Mouse (Mus musculus) limb, embryonic 11.5 days (tissue): ENCODE data around the gene Bend3. TPM values are rescaled to one million over a fixed set of nuclear protein-coding genes. Genes with fewer than 3 reads are reported as not detected.
"Not testable (repeated sequence)": the region's sequence is repeated elsewhere in the genome, so short reads cannot be mapped to it uniquely, and the experiment has no call there.

Experiments used
- ATAC-seq: fragments of 200-750 bp; cut with Nextera tagmentation; 2 replicates; pipeline ENCODE4 v1.8.0; 2017; ENCODE audit warnings: low read depth; ENCODE audit not compliant: insufficient number of reproducible peaks, low FRiP score, low TSS enrichment
- DNase-seq: peaks from one replicate; pipeline ENCODE4 v3.0.0-alpha.2; 2015; ENCODE audit warnings: low spot score
- H3K27ac ChIP-seq: fragments of 300-500 bp; sonication (generic); replicated peaks from 2 replicates; pipeline ENCODE4 v1.5.1; 2014; ENCODE audit warnings: low read depth, mild to moderate bottlenecking, low read length
- H3K27me3 ChIP-seq: fragments of 300-500 bp; sonication (generic); 2 replicates; pipeline ENCODE4 v1.6.1; 2014; ENCODE audit warnings: mild to moderate bottlenecking, low read length, mixed read lengths; ENCODE audit not compliant: control insufficient read depth, insufficient read depth
- H3K36me3 ChIP-seq: fragments of 300-500 bp; sonication (generic); 2 replicates; pipeline ENCODE4 v1.6.1; 2014; ENCODE audit warnings: mild to moderate bottlenecking, low read length, moderate library complexity, mixed read lengths; ENCODE audit not compliant: control insufficient read depth, insufficient read depth
- H3K4me1 ChIP-seq: fragments of 300-500 bp; sonication (generic); 2 replicates; pipeline ENCODE4 v1.6.1; 2014; ENCODE audit warnings: low read length, mixed read lengths; ENCODE audit not compliant: control insufficient read depth, insufficient read depth
- H3K4me2 ChIP-seq: fragments of 300-500 bp; sonication (generic); 2 replicates; pipeline ENCODE4 v1.6.1; 2014; ENCODE audit warnings: low read depth, mild to moderate bottlenecking, moderate library complexity; ENCODE audit not compliant: severe bottlenecking
- H3K4me3 ChIP-seq: fragments of 300-500 bp; sonication (generic); 2 replicates; pipeline ENCODE4 v1.5.1; 2014; ENCODE audit warnings: low read depth, low read length
- H3K9ac ChIP-seq: fragments of 300-500 bp; sonication (generic); 2 replicates; pipeline ENCODE4 v1.6.1; 2014; ENCODE audit warnings: mild to moderate bottlenecking, low read length
- H3K9me3 ChIP-seq: fragments of 300-500 bp; sonication (generic); 2 replicates; pipeline ENCODE4 v1.6.1; 2016; ENCODE audit warnings: low read length; ENCODE audit not compliant: control insufficient read depth
- WGBS: fragments of 180-500 bp; shearing (Covaris S2); extraction: QIAGEN DNeasy Blood & Tissue Kit; methylation state at CpG from one replicate; pipeline ENCODE4 v1.1.7; 2014; 5-methylcytosine and 5-hydroxymethylcytosine counted together
- polyA plus RNA-seq: library from polyadenylated mRNA; unstranded; fragments of >200 nt; fragmentation: Nextera tagmentation; extraction: Ambion mirVana; gene quantifications from 2 replicates; pipeline ENCODE4 v1.2.1, GENCODE M21; 2014

Bend3 gene
- polyA plus RNA-seq, 1 experiment from 2014 or later, result 8.4 TPM

- DNase-seq, result not testable (repeated sequence)
Measured at GRCm38 (mm10) chr10:43523931-43524330, 45.3 kb downstream of the Bend3 start, which contains the start of gene Gm9803. Gene Gm9803, plus strand, starts transcription at chr10:43524084.

GRCm38 (mm10) chr10:43527283-43528269 lies 48.9 kb downstream of the Bend3 start:
- H3K4me2 ChIP-seq, result no peak overlapping the region
- H3K27ac ChIP-seq, result peak overlapping the region; percentile 43; the same call in 1 of the 2 replicates
- H3K36me3 ChIP-seq, result peaks cover 6% of the 10 kb centered on the region; the same call in 1 of the 2 replicates
- DNase-seq, result no peak
- H3K4me3 ChIP-seq, result no peak overlapping the region
- 59% methylated on average over 15 of the region's 15 CpGs for WGBS
- H3K27me3 ChIP-seq, result no peaks in the 10 kb centered on the region
- no peak for ATAC-seq
- no peaks in the 10 kb centered on the region for H3K9me3 ChIP-seq
- H3K9ac ChIP-seq, result no peak overlapping the region
- H3K4me1 ChIP-seq, result no peaks in the 10 kb centered on the region

More at GRCm38 (mm10) chr10:43523931-43524330, 45.3 kb downstream of the Bend3 start, which contains the start of gene Gm9803:
- not testable (repeated sequence) for H3K9ac ChIP-seq, H3K4me1 ChIP-seq, ATAC-seq, H3K27ac ChIP-seq, H3K27me3 ChIP-seq, H3K36me3 ChIP-seq, H3K9me3 ChIP-seq, H3K4me3 ChIP-seq, H3K4me2 ChIP-seq
- WGBS, result 92% methylated on average over 10 of the region's 10 CpGs

GRCm38 (mm10) chr10:43534382-43534781 lies 55.8 kb downstream of the Bend3 start:
- no peak for DNase-seq
- no peaks in the 10 kb centered on the region for H3K4me1 ChIP-seq
- no peak overlapping the region for H3K4me3 ChIP-seq
- H3K9me3 ChIP-seq, result no peaks in the 10 kb centered on the region
- no peak overlapping the region for H3K4me2 ChIP-seq
- 87% methylated on average over 1 of the region's 1 CpGs for whole genome bisulfite sequencing
- peaks cover 6% of the 10 kb centered on the region; the same call in 1 of the 2 replicates for H3K36me3 ChIP-seq
- ATAC-seq, result no peak
- H3K27ac ChIP-seq, result no peak overlapping the region
- no peaks in the 10 kb centered on the region for H3K27me3 ChIP-seq
- no peak overlapping the region for H3K9ac ChIP-seq

GRCm38 (mm10) chr10:43537652-43538051 lies 59.0 kb downstream of the Bend3 start:
- H3K9me3 ChIP-seq, result no peaks in the 10 kb centered on the region
- H3K27ac ChIP-seq, result no peak overlapping the region
- H3K4me3 ChIP-seq, result no peak overlapping the region
- DNase-seq (no peak), ATAC-seq (no peak)
- no peaks in the 10 kb centered on the region for H3K36me3 ChIP-seq
- H3K9ac ChIP-seq, result no peak overlapping the region
- no peaks in the 10 kb centered on the region for H3K27me3 ChIP-seq
- H3K4me1 ChIP-seq, result no peaks in the 10 kb centered on the region
- 96% methylated on average over 7 of the region's 7 CpGs for WGBS
- no peak overlapping the region for H3K4me2 ChIP-seq

- no peaks in the 10 kb centered on the region for H3K36me3 ChIP-seq
- DNase-seq (no peak), ATAC-seq (no peak)
- H3K9ac ChIP-seq, result no peak overlapping the region
- 87% methylated on average over 5 of the region's 5 CpGs for WGBS
- H3K4me1 ChIP-seq, result no peaks in the 10 kb centered on the region
- H3K4me3 ChIP-seq, result no peak overlapping the region
- H3K27me3 ChIP-seq, result no peaks in the 10 kb centered on the region
- H3K4me2 ChIP-seq, result no peak overlapping the region
- H3K9me3 ChIP-seq, result no peaks in the 10 kb centered on the region
- H3K27ac ChIP-seq, result no peak overlapping the region
Measured at GRCm38 (mm10) chr10:43538831-43539230, 60.2 kb downstream of the Bend3 start.

- peak overlapping the region; percentile 50 for H3K4me2 ChIP-seq
- H3K4me3 ChIP-seq, result peak overlapping the region; percentile 88
- H3K27me3 ChIP-seq, result no peaks in the 10 kb centered on the region
- H3K9me3 ChIP-seq, result no peaks in the 10 kb centered on the region
- no peak for ATAC-seq
- no peak overlapping the region for H3K27ac ChIP-seq
- no peaks in the 10 kb centered on the region for H3K4me1 ChIP-seq
- no peaks in the 10 kb centered on the region for H3K36me3 ChIP-seq
- DNase-seq, result no peak
- 16% methylated on average over 12 of the region's 12 CpGs for WGBS
- H3K9ac ChIP-seq, result peak overlapping the region; percentile 90; the same call in 1 of the 2 replicates
Measured at GRCm38 (mm10) chr10:43539746-43540310, 61.2 kb downstream of the Bend3 start.

- Histone ChIP-seq H3K36me3 (no peaks in the 10 kb centered on the region), H3K27ac (no peak within 1 kb of the TSS), H3K9ac (peak within 1 kb of the TSS; percentile 90), H3K27me3 (no peaks in the 10 kb centered on the region), H3K4me3 (peak within 1 kb of the TSS; percentile 88), H3K4me2 (peak within 1 kb of the TSS; percentile 50), H3K4me1 (no peaks in the 10 kb centered on the region), H3K9me3 (no peaks in the 10 kb centered on the region)
- DNase-seq (peak; percentile 99), ATAC-seq (peak; percentile 99)
- WGBS, result under 1% methylated on average over 51 of the region's 56 CpGs
Measured at GRCm38 (mm10) chr10:43540442-43541152, 62.0 kb downstream of the Bend3 start, which contains the start of gene 1700021F05Rik. Gene 1700021F05Rik, minus strand, starts transcription at chr10:43540994.

GRCm38 (mm10) chr10:43541153-43541544 lies 62.5 kb downstream of the Bend3 start:
- ATAC-seq, result no peak
- WGBS, result 53% methylated on average over 7 of the region's 8 CpGs
- H3K27me3 ChIP-seq, result no peaks in the 10 kb centered on the region
- DNase-seq, result no peak
- no peaks in the 10 kb centered on the region for H3K36me3 ChIP-seq
- no peak overlapping the region for H3K4me3 ChIP-seq
- H3K9ac ChIP-seq, result no peak overlapping the region
- H3K4me1 ChIP-seq, result no peaks in the 10 kb centered on the region
- no peak overlapping the region for H3K27ac ChIP-seq
- no peak overlapping the region; the same call in 1 of the 2 replicates for H3K4me2 ChIP-seq
- H3K9me3 ChIP-seq, result no peaks in the 10 kb centered on the region
